Mouse (Mus musculus) adrenal gland, postnatal 25 days (tissue): ENCODE data around the gene Gm595. TPM values are rescaled to one million over a fixed set of nuclear protein-coding genes. Genes with fewer than 3 reads are reported as not detected.

ENCODE experiments used
- DNase-seq: peaks from one replicate; pipeline ENCODE4 v3.0.0; 2021; ENCODE audit warnings: mixed read lengths
- long read RNA-seq: library from polyadenylated mRNA; stranded (forward); transcript quantifications from one replicate; pipeline ENCODE4 v2.0.0, GENCODE M21; 2021
- total RNA-seq: library from RNA; stranded (reverse); gene quantifications from 2 replicates; pipeline ENCODE4 v1.2.3, GENCODE M21; 2021

Gm595 gene
- not detected in 2 replicates for total RNA-seq
- long read RNA-seq, result 0 reads

- DNase-seq, result no peak
These were observed at the start of gene Gm595 for GRCm38 (mm10) chrX:48877613-48878012. Gene Gm595 (minus strand): TSS chrX:48877713.

- DNase-seq, result no peak
These were observed 30.9 kb upstream of the Gm595 start for GRCm38 (mm10) chrX:48908421-48908820.

GRCm38 (mm10) chrX:48903744-48904143, 26.2 kb upstream of the Gm595 start:
- DNase-seq, result no peak

- DNase-seq, result peak; percentile 5
These were observed 22.0 kb upstream of the Gm595 start for GRCm38 (mm10) chrX:48899555-48899954.

GRCm38 (mm10) chrX:48896803-48897202, 19.3 kb upstream of the Gm595 start:
- no peak for DNase-seq

- DNase-seq, result no peak
These were observed 16.4 kb upstream of the Gm595 start for GRCm38 (mm10) chrX:48893946-48894345.

GRCm38 (mm10) chrX:48890259-48890658, 12.7 kb upstream of the Gm595 start:
- DNase-seq, result no peak

- no peak for DNase-seq
These were observed 7.1 kb upstream of the Gm595 start for GRCm38 (mm10) chrX:48884615-48885014.

Other genes with a start within 250 kb of the Gm595 start
- 0.18 TPM in 1 of 2 replicates, not detected in the other for gene Gpr119, start 203.2 kb downstream of the Gm595 start, total RNA-seq
- gene Rbmx2, start 182.7 kb downstream of the Gm595 start, total RNA-seq, result 3.0 and 3.9 TPM in 2 replicates